Mouse (Mus musculus): ENCODE data around the gene Tpra1. TPM values are rescaled to one million over a fixed set of nuclear protein-coding genes. Genes with fewer than 3 reads are reported as not detected.

Gene Tpra1
- total RNA-seq, 1 experiment from 2014 or later: 37.7 TPM

- no peak for ATAC-seq (ENCODE audit: extremely low read depth, insufficient number of reproducible peaks, low FRiP score, poor library complexity, severe bottlenecking)
Measured at GRCm38 (mm10) chr6:88885644-88886416, 16.2 kb upstream of the Tpra1 start.

- ATAC-seq (ENCODE audit: extremely low read depth, insufficient number of reproducible peaks, low FRiP score, poor library complexity, severe bottlenecking): no peak
Measured at GRCm38 (mm10) chr6:88886417-88886967, 15.6 kb upstream of the Tpra1 start.

DNA sequence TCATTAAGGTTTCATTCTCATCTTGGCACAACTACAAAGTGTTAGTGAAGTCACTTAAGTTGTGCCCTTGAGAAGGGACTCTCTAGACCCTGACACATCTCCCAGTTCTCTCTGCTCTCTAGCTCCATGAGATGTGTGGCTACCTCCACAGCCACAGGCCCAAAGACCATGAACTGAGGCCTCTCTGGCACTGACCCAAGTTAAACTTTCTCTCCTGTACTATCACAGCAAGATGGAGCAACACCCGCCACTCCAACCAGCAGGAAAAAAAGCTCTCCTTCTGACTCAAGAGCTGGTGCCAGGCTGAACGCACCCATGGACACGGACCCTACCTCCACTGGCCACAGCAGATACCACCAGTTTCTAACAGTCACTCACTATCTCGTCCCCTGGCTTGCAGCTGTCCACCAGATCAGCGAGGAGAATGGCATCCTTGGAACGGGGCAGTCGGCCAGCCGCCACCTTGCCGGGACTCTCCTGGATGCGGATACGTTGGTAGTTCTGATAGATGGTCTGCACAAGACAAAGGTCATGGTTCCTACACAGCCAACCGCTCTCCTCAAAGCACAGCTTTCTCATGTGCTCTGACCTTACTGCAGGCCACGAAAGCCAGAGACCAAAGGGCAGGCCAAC is 12.5 kb upstream of the Tpra1 start:
- no peak for ATAC-seq (ENCODE audit: extremely low read depth, insufficient number of reproducible peaks, low FRiP score, poor library complexity, severe bottlenecking)

GRCm38 (mm10) chr6:88890832-88891231 is 11.2 kb upstream of the Tpra1 start:
- no peak for ATAC-seq (ENCODE audit: extremely low read depth, insufficient number of reproducible peaks, low FRiP score, poor library complexity, severe bottlenecking)

DNA sequence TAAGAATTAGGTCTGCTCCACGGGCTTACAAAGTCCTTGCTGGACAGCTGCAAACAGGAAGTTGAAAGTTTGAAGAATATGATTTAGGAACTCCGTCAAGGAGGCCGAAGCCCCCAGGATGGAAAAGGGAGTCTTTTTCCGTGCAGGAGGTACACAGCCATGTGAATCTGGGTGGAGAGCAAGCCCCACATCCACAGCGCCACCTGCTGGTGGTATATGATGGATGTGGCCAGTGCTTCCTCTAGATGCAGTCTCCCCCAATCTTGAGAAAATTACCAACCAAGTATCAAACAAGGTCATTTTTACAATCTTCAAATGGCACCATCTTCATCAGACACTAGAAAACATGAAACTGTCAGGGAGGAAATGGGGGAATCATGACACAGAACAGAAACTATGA is 8.5 kb upstream of the Tpra1 start:
- 0 out of 2 replicates have a peak, but pooled peaks have one; percentile 24 for ATAC-seq (ENCODE audit: extremely low read depth, insufficient number of reproducible peaks, low FRiP score, poor library complexity, severe bottlenecking)

DNA sequence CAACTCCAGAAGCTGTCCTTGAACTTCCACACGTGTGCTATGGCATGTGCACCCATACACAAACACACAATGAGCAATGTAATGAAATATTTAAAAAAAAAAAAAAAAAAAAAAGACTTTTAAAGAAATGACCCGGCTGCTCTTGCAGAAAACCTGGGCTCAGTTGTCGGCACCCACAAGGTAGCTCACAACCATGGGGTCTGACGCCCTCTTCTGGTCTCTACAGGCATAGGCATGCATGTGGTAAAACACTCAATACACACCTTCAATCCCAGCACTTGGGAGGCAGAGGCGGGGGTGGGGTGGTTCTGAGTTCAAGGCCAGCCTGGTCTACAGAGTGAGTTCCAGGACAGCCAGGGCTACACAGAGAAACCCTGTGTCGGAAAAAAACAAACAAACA is 6.1 kb upstream of the Tpra1 start:
- ATAC-seq (ENCODE audit: extremely low read depth, insufficient number of reproducible peaks, low FRiP score, poor library complexity, severe bottlenecking): no peak

DNA sequence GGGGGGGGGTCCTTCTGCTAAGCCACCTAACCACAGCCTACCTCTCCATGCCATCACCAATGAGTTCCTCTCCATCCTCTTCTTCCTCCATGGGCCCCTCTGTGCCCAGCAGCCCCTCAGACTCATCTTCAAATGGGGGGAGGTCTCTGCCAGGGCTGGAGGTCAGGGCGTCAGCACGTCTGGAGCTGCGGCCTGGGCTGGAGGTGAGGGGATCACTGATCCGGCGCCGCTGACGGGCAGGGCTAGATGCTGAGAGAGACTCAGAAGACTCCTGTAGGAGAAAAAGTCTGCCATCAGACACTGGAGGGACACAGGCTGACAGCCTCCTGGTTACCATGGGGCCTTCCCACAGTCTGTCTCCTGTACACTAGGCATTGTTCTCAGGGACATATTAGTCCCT is 4.8 kb upstream of the Tpra1 start:
- no peak for ATAC-seq (ENCODE audit: extremely low read depth, insufficient number of reproducible peaks, low FRiP score, poor library complexity, severe bottlenecking)

DNA sequence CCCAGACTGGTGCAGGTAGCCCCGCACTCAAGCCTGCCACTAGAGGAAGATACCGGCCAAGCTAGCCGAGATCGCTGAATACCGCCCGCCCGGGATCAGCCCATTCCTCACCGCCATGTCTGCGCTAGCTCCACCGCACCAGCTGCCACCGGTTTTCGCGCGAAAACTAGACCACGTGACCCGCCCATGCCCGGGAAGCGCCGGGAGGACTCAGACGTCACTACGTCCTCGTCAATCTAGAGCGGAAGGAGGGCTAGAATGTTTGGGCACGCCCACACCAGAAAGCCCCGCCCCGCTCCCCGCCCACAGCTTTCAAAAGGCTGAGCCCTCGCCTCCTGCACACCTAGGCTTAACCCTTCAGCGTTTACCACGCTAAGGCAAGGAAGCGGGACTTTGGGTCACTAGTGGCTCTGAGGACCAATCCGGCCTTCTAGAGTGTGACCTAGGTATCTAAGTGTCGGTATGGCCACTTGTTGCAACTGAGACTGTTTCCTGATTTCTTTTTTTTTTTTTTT is 3.5 kb upstream of the Tpra1 start, which contains the start of gene Mcm2:
Gene Mcm2, minus strand, starts transcription at position 247 of the 515 bp plus-strand sequence.
- ATAC-seq (ENCODE audit: extremely low read depth, insufficient number of reproducible peaks, low FRiP score, poor library complexity, severe bottlenecking): peak; percentile 69

DNA sequence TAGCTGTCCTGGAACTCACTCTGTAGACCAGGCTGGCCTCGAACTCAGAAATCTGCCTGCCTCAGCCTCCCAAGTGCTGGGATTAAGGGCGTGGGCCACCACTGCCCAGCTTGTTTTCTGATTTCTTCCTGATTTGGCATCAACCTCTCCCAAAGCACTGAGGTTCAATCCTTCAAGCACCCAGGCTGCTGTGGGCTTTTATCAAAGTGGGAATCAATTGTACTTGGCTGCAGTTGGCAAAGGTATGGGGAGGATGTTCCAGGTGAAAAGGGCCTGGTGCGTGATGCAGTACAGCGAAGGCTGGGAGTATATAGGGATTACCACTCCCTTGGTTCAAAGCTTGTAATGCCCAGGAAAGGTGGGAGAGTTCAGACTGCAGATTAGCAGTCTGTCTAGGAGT is 3.0 kb upstream of the Tpra1 start:
- no peak for ATAC-seq (ENCODE audit: extremely low read depth, insufficient number of reproducible peaks, low FRiP score, poor library complexity, severe bottlenecking)

DNA sequence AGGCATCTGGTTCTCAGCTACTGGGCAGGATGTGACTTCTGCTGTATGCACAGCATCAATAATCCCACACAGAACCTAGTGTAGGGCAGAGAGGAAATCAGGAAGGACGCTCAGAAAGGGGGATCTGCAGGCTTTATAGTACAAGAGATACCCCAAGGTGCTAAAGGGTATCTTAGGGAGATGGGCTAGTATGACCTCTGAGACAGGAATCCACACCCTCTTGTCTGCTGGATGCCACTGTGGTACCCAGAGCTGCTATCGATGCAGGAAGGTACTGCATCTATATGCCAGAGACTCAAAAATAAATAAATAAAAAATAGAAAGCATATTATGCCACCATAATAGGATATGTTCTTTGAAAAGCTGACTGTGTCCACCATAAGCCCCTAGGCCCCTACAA is 2.4 kb upstream of the Tpra1 start:
- ATAC-seq (ENCODE audit: extremely low read depth, insufficient number of reproducible peaks, low FRiP score, poor library complexity, severe bottlenecking): no peak

DNA sequence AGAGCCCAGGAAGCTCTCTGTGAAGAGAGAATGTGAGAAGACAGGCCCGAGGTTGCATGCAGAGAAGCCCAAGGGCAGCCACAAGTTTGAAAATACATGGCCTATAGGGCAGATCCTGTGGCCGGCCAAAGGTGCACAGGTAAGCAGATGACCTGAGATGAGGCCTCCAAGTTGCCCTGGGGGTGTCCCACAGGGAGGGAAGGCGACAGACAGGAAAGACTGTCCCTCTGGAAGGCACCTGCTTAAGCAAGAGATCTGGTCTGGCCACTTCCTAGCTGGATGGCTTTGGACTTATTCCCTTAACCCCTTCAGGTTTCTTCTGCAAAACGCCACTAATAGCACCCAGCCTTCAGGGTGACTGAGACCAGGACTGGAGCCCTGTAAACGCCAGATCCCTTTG is 580 bp upstream of the Tpra1 start:
- ATAC-seq (ENCODE audit: extremely low read depth, insufficient number of reproducible peaks, low FRiP score, poor library complexity, severe bottlenecking): no peak

DNA sequence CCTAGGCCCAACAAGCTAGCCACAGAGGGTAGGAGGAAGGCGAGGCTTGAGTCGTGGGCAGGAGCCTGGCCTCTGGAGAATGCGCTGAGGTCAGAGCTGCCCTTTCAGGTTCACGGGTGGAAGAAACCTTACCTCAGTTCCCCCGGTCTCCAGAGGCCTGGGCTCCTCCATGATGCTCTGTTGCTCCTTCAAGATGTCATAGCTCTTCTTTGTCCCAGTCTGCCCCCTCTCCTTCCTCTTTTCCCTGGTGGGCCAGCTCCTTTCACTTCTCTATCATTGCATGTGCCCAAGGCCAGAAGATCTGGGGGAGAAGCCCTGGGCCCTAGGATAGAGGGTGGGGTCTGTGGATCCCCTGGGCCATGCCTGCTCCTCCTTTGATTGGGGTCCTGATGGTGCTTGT is 1.7 kb downstream of the Tpra1 start:
- no peak for ATAC-seq (ENCODE audit: extremely low read depth, insufficient number of reproducible peaks, low FRiP score, poor library complexity, severe bottlenecking)

GRCm38 (mm10) chr6:88904456-88904974 is 2.5 kb downstream of the Tpra1 start:
- ATAC-seq (ENCODE audit: extremely low read depth, insufficient number of reproducible peaks, low FRiP score, poor library complexity, severe bottlenecking): no peak

DNA sequence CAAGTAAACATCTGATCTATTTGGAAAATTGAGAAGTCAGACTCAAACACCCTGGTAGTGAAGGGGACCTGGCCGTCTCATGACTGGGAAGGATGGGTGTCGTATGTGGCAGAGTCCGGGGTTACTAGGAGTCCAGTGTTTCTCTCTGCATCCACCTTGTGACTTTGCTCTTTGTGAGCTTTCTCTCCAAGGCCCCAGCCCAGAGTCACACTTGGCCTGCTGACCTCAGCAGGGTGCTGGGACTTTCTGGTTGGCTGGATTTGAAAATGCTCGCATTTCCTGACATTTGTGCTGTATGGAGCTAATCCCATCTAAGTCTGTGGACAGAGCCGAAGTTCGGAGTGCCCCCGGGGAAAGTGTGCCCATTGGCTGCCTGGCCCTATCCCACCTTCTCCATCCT is 3.0 kb downstream of the Tpra1 start:
- ATAC-seq (ENCODE audit: extremely low read depth, insufficient number of reproducible peaks, low FRiP score, poor library complexity, severe bottlenecking): no peak

GRCm38 (mm10) chr6:88906369-88907108 is 4.5 kb downstream of the Tpra1 start:
- peak; percentile 24; the same call in 1 of the 2 replicates for ATAC-seq (ENCODE audit: extremely low read depth, insufficient number of reproducible peaks, low FRiP score, poor library complexity, severe bottlenecking)

GRCm38 (mm10) chr6:88909151-88909550 is 7.1 kb downstream of the Tpra1 start:
- no peak for ATAC-seq (ENCODE audit: extremely low read depth, insufficient number of reproducible peaks, low FRiP score, poor library complexity, severe bottlenecking)

DNA sequence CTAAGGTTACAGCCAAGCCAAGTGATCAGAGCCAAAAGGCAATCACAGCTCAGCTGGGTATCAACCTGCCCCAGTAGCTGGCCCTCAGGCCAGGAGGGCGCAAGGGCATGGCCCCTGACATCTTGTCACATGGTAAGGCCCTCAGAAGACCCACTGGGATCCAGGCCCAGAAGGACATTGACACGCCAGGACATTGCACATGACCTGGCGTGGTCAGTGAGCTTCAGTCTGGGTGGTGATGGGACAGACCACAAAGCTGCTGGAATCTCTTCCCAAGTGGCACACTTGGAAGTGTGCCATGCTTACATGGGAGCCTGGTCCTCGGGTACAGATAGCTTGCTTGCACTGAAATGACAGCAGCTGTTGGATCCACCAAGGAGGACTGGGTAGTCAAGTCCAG is 11.0 kb downstream of the Tpra1 start:
- no peak for ATAC-seq (ENCODE audit: extremely low read depth, insufficient number of reproducible peaks, low FRiP score, poor library complexity, severe bottlenecking)

- no peak for ATAC-seq (ENCODE audit: extremely low read depth, insufficient number of reproducible peaks, low FRiP score, poor library complexity, severe bottlenecking)
Measured at GRCm38 (mm10) chr6:88913440-88913839, 11.4 kb downstream of the Tpra1 start.

- ATAC-seq (ENCODE audit: extremely low read depth, insufficient number of reproducible peaks, low FRiP score, poor library complexity, severe bottlenecking): no peak
Measured at GRCm38 (mm10) chr6:88914799-88915198, 12.7 kb downstream of the Tpra1 start.

Data from neutrophil, adult 5-6 weeks (primary cell).